Mouse (Mus musculus) liver, postnatal 0 days (tissue): ENCODE measurements around the gene Cd6.

Source experiments
- CTCF ChIP-seq: sonication (generic); IDR thresholded peaks from 2 replicates; pipeline ENCODE4 v1.5.1; 2016; ENCODE audit warnings: antibody characterized with exemption, low read depth
- EP300 ChIP-seq: IDR thresholded peaks from 2 replicates; pipeline ENCODE4 v1.6.1; 2016; ENCODE audit warnings: antibody characterized with exemption, low read depth, mild to moderate bottlenecking

GRCm38 (mm10) chr19:10762468-10762867, 67.4 kb downstream of the Cd6 start:
- no peak for TF ChIP-seq CTCF
- no peak for TF ChIP-seq EP300
